Mouse (Mus musculus) erythroid progenitor cell, adult 5-6 weeks (primary cell): ENCODE measurements around the gene Nr4a1. TPM values are rescaled to one million over a fixed set of nuclear protein-coding genes. Genes with fewer than 3 reads are reported as not detected.

Experiments
- ATAC-seq: replicated peaks from 2 replicates; pipeline ENCODE4 v1.8.0; 2016; ENCODE audit warnings: moderate number of reproducible peaks, mild to moderate bottlenecking, moderate TSS enrichment, inconsistent platforms; ENCODE audit not compliant: poor library complexity, low FRiP score, severe bottlenecking
- total RNA-seq, 2 experiments: library from RNA; stranded (forward) in 1 of 2; stranded (reverse) in 1 of 2; fragments of 150-400 nt in 1 of 2; fragments of 186-747, 209-891 nt in 1 of 2; gene quantifications; 2 replicates each; pipeline versions ENCODE4 v1.2.3 to v1.2.4; 2015 to 2017; ENCODE audit warnings: low replicate concordance in 2 of 2

Gene Nr4a1
- total RNA-seq, 2 experiments from 2014 or later = 5.0 to 9.4 TPM

- no peak for ATAC-seq
Measured at GRCm38 (mm10) chr15:101250220-101250800, 3.8 kb upstream of the Nr4a1 start.

- no peak for ATAC-seq
Measured at GRCm38 (mm10) chr15:101251930-101252329, 2.1 kb upstream of the Nr4a1 start.

GRCm38 (mm10) chr15:101252614-101253013 is 1.5 kb upstream of the Nr4a1 start:
- no peak for ATAC-seq

GRCm38 (mm10) chr15:101253563-101253885 is 545 bp upstream of the Nr4a1 start:
- no peak for ATAC-seq

GRCm38 (mm10) chr15:101255842-101256462 is 1.9 kb downstream of the Nr4a1 start:
- no peak for ATAC-seq

- ATAC-seq = no peak
Measured at GRCm38 (mm10) chr15:101256463-101257206, 2.6 kb downstream of the Nr4a1 start.

GRCm38 (mm10) chr15:101258420-101258819 is 4.4 kb downstream of the Nr4a1 start:
- ATAC-seq = no peak

- ATAC-seq = no peak
Measured at GRCm38 (mm10) chr15:101259922-101260321, 5.9 kb downstream of the Nr4a1 start.

- ATAC-seq = no peak
Measured at GRCm38 (mm10) chr15:101260387-101260786, 6.3 kb downstream of the Nr4a1 start.

- no peak for ATAC-seq
Measured at GRCm38 (mm10) chr15:101260874-101261622, 7.0 kb downstream of the Nr4a1 start.

GRCm38 (mm10) chr15:101262502-101262901 is 8.4 kb downstream of the Nr4a1 start:
- ATAC-seq = no peak

- ATAC-seq = no peak
Measured at GRCm38 (mm10) chr15:101266132-101266963, 12.3 kb downstream of the Nr4a1 start.

- ATAC-seq = no peak
Measured at GRCm38 (mm10) chr15:101267053-101268032, 13.3 kb downstream of the Nr4a1 start.

- no peak for ATAC-seq
Measured at GRCm38 (mm10) chr15:101270101-101270820, 16.2 kb downstream of the Nr4a1 start.

- no peak for ATAC-seq
Measured at GRCm38 (mm10) chr15:101271107-101271506, 17.0 kb downstream of the Nr4a1 start.

- ATAC-seq = no peak
Measured at GRCm38 (mm10) chr15:101271513-101271912, 17.4 kb downstream of the Nr4a1 start.

GRCm38 (mm10) chr15:101274380-101274779 is 20.3 kb downstream of the Nr4a1 start:
- no peak for ATAC-seq

GRCm38 (mm10) chr15:101277351-101277899 is 23.4 kb downstream of the Nr4a1 start:
- no peak for ATAC-seq
